Mouse (Mus musculus) MEL (cell line): ENCODE measurements around the gene Gm45337. TPM values are rescaled to one million over a fixed set of nuclear protein-coding genes. Genes with fewer than 3 reads are reported as not detected.
"Not testable (repeated sequence)": the region's sequence is repeated elsewhere in the genome, so short reads cannot be mapped to it uniquely, and the experiment has no call there.

ENCODE experiments used
- DNase-seq: peaks from one replicate; pipeline ENCODE4 v3.0.0; 2011; ENCODE audit warnings: low read depth, low spot score
- H3K27ac ChIP-seq: 2 replicates; pipeline ENCODE4 v1.5.1; 2012; ENCODE audit warnings: low read depth, mild to moderate bottlenecking, control low read depth, low read length, moderate library complexity; ENCODE audit not compliant: control insufficient read depth
- H3K27me3 ChIP-seq, 2 experiments: fragments of 150-350 bp in 1 of 2; sonication (generic) in 1 of 2; 2 replicates each; pipeline ENCODE4 v1.6.1; 2012; ENCODE audit warnings: low read length in 2 of 2, mild to moderate bottlenecking in 2 of 2, improper control_type of control experiment in 1 of 2, moderate library complexity in 1 of 2; ENCODE audit not compliant: insufficient read depth in 2 of 2, control insufficient read depth in 1 of 2
- H3K36me3 ChIP-seq, 2 experiments: 2 replicates each; pipeline ENCODE4 v1.6.1; 2012 to 2014; ENCODE audit warnings: low read length in 2 of 2, improper control_type of control experiment in 1 of 2, inconsistent platforms in 1 of 2, mild to moderate bottlenecking in 1 of 2; ENCODE audit not compliant: insufficient read depth in 2 of 2, control insufficient read depth in 1 of 2
- H3K4me1 ChIP-seq, 2 experiments: fragments of 150-350 bp in 1 of 2; sonication (generic) in 1 of 2; 2 replicates each; pipeline ENCODE4 v1.6.1; 2012; ENCODE audit warnings: low read length in 2 of 2, improper control_type of control experiment in 1 of 2, mild to moderate bottlenecking in 1 of 2; ENCODE audit not compliant: insufficient read depth in 2 of 2, control insufficient read depth in 1 of 2
- H3K4me3 ChIP-seq, 2 experiments: fragments of 150-350 bp in 1 of 2; sonication (generic) in 1 of 2; 2 replicates each; pipeline ENCODE4 v1.5.1; 2012; ENCODE audit warnings: low read depth in 2 of 2, low read length in 2 of 2, mild to moderate bottlenecking in 2 of 2, moderate library complexity in 2 of 2, control low read depth in 1 of 2, improper control_type of control experiment in 1 of 2; ENCODE audit not compliant: control insufficient read depth in 1 of 2, insufficient read depth in 1 of 2
- H3K79me2 ChIP-seq: 2 replicates; pipeline ENCODE4 v1.6.1; 2012; ENCODE audit warnings: mild to moderate bottlenecking, low read length, moderate library complexity; ENCODE audit not compliant: control insufficient read depth, poor library complexity, insufficient read depth
- H3K9ac ChIP-seq: 2 replicates; pipeline ENCODE4 v1.6.1; 2012; ENCODE audit warnings: low read depth, mild to moderate bottlenecking, control low read depth, low read length, moderate library complexity; ENCODE audit not compliant: control insufficient read depth, poor library complexity, severe bottlenecking
- H3K9me3 ChIP-seq: fragments of 150-350 bp; sonication (generic); replicated peaks from 2 replicates; pipeline ENCODE4 v1.6.1; 2012; ENCODE audit warnings: mild to moderate bottlenecking, low read length, improper control_type of control experiment, moderate library complexity; ENCODE audit not compliant: insufficient read depth
- BHLHE40 ChIP-seq: IDR thresholded peaks from 2 replicates; pipeline ENCODE4 v1.6.1; 2012; ENCODE audit warnings: low read depth, mild to moderate bottlenecking, inconsistent platforms, low read length, improper control_type of control experiment, borderline replicate concordance
- CHD1 ChIP-seq: IDR thresholded peaks from 2 replicates; pipeline ENCODE4 v1.6.1; 2012; ENCODE audit warnings: low read depth, mild to moderate bottlenecking, inconsistent platforms, low read length, improper control_type of control experiment
- ETS1 ChIP-seq: IDR thresholded peaks from 2 replicates; pipeline ENCODE4 v1.6.1; 2012; ENCODE audit warnings: low read depth, mild to moderate bottlenecking, inconsistent platforms, low read length, improper control_type of control experiment, moderate library complexity
- GABPA ChIP-seq: IDR thresholded peaks from 2 replicates; pipeline ENCODE4 v1.6.1; 2012; ENCODE audit warnings: low read depth, mild to moderate bottlenecking, inconsistent platforms, low read length, improper control_type of control experiment, moderate library complexity
- KAT2A ChIP-seq: conservative IDR thresholded peaks from 2 replicates; pipeline ENCODE4 v1.6.1; 2012; ENCODE audit warnings: low read depth, low read length, improper control_type of control experiment, inconsistent platforms
- MAFK ChIP-seq: IDR thresholded peaks from 2 replicates; pipeline ENCODE4 v1.6.1; 2011; ENCODE audit warnings: low read depth, mild to moderate bottlenecking, low read length, improper control_type of control experiment, borderline replicate concordance
- MAX ChIP-seq: IDR thresholded peaks from 2 replicates; pipeline ENCODE4 v1.6.1; 2011; ENCODE audit warnings: low read length, improper control_type of control experiment
- MAZ ChIP-seq: IDR thresholded peaks from 2 replicates; pipeline ENCODE4 v1.6.1; 2012; ENCODE audit warnings: low read depth, mild to moderate bottlenecking, inconsistent platforms, low read length, improper control_type of control experiment
- MEF2A ChIP-seq: IDR thresholded peaks from 2 replicates; pipeline ENCODE4 v1.6.1; 2014; ENCODE audit warnings: low read depth, mild to moderate bottlenecking, inconsistent platforms, low read length, improper control_type of control experiment; ENCODE audit not compliant: poor library complexity, insufficient replicate concordance, severe bottlenecking; ENCODE audit errors: extremely low read depth
- MXI1 ChIP-seq: IDR thresholded peaks from 2 replicates; pipeline ENCODE4 v1.6.1; 2011; ENCODE audit warnings: mild to moderate bottlenecking, low read depth, low read length, improper control_type of control experiment
- MYC ChIP-seq: IDR thresholded peaks from 2 replicates; pipeline ENCODE4 v1.6.1; 2011; ENCODE audit warnings: low read depth, mild to moderate bottlenecking, low read length, improper control_type of control experiment, moderate library complexity
- NELFE ChIP-seq: IDR thresholded peaks from 2 replicates; pipeline ENCODE4 v1.6.1; 2011; ENCODE audit warnings: low read depth, low read length, improper control_type of control experiment
- POLR2A ChIP-seq, 2 experiments: IDR thresholded peaks; 2 replicates each; pipeline ENCODE4 v1.6.1; 2011 to 2012; ENCODE audit warnings: low read length in 2 of 2, mild to moderate bottlenecking in 2 of 2, control low read depth in 1 of 2, improper control_type of control experiment in 1 of 2, low read depth in 1 of 2, moderate library complexity in 1 of 2; ENCODE audit not compliant: control insufficient read depth in 1 of 2, insufficient read depth in 1 of 2, poor library complexity in 1 of 2
- TAL1 ChIP-seq: IDR thresholded peaks from 2 replicates; pipeline ENCODE4 v1.6.1; 2012; ENCODE audit warnings: mild to moderate bottlenecking, inconsistent platforms, low read length, moderate library complexity, mixed read lengths
- TCF12 ChIP-seq: IDR thresholded peaks from 2 replicates; pipeline ENCODE4 v1.6.1; 2014; ENCODE audit warnings: low read depth, mild to moderate bottlenecking, inconsistent platforms, low read length, improper control_type of control experiment, moderate library complexity
- UBTF ChIP-seq: IDR thresholded peaks from 2 replicates; pipeline ENCODE4 v1.6.1; 2012; ENCODE audit warnings: low read depth, mild to moderate bottlenecking, inconsistent platforms, low read length, improper control_type of control experiment, moderate library complexity, borderline replicate concordance; ENCODE audit not compliant: insufficient read depth
- ZC3H11A ChIP-seq: IDR thresholded peaks from 2 replicates; pipeline ENCODE4 v1.6.1; 2012; ENCODE audit warnings: low read depth, mild to moderate bottlenecking, inconsistent platforms, low read length, improper control_type of control experiment
- ZKSCAN1 ChIP-seq: IDR thresholded peaks from 2 replicates; pipeline ENCODE4 v1.6.1; 2012; ENCODE audit warnings: low read depth, mild to moderate bottlenecking, inconsistent platforms, low read length, improper control_type of control experiment, moderate library complexity
- ZNF384 ChIP-seq: IDR thresholded peaks from 2 replicates; pipeline ENCODE4 v1.6.1; 2012; ENCODE audit warnings: low read depth, mild to moderate bottlenecking, inconsistent platforms, low read length, improper control_type of control experiment
- polyA plus RNA-seq, 2 experiments: library from polyadenylated mRNA; stranded (reverse) in 1 of 2; unstranded in 1 of 2; fragments of >175 nt in 1 of 2; fragments of >200 nt in 1 of 2; gene quantifications; 2 replicates each; pipeline versions ENCODE4 v1.2.1 to v1.2.4; 2012; ENCODE audit warnings: low replicate concordance in 2 of 2, low read depth in 1 of 2; ENCODE audit not compliant: insufficient read length in 2 of 2, insufficient read depth in 1 of 2, missing spikeins in 1 of 2
- total RNA-seq: library from RNA; depleted of rRNA; stranded (reverse); fragments of 300-350 nt; gene quantifications from 2 replicates; pipeline ENCODE4 v1.2.3, GENCODE M21; 2012

Gene Gm45337
- total and polyA plus RNA-seq, 3 experiments: not detected

- not testable (repeated sequence) for H3K4me3 ChIP-seq, H3K27ac ChIP-seq, DNase-seq, H3K79me2 ChIP-seq, H3K9ac ChIP-seq, H3K9me3 ChIP-seq, H3K36me3 ChIP-seq, H3K27me3 ChIP-seq, H3K4me1 ChIP-seq
Measured at GRCm38 (mm10) chr7:142157013-142157412, 12.6 kb upstream of the Gm45337 start, which contains the start of gene Gm29735. Gene Gm29735, minus strand, starts transcription at chr7:142157113.

GRCm38 (mm10) chr7:142155308-142155707, 10.9 kb upstream of the Gm45337 start:
- H3K4me3 ChIP-seq: no peak overlapping the region

DNA sequence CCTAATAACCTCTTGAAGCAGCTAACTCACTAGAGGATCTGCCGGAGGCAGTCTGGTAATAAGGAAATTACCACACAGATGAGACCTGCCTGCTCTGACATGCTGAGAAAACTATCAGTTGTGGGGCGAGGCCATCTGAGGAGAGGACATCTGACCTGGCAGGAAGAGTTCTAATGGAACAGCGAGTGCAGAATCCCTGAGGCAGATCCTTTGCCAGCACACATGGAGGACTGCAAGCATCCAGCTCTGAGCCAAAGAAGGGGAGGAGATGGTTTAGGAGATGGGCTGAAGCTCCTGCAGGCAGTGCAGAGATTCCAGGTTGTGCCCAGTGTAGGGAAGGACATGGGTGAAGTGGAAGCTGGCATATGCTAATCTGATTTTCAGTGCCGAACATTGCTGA, 7.8 kb upstream of the Gm45337 start:
- Histone ChIP-seq H3K27me3 (no peaks in the 10 kb centered on the region; a peak in 1 of 4 replicates), H3K4me1 (no peaks in the 10 kb centered on the region), H3K9ac (no peak overlapping the region), H3K36me3 (no peaks in the 10 kb centered on the region), H3K79me2 (no peaks in the 10 kb centered on the region), H3K9me3 (no peaks in the 10 kb centered on the region), H3K27ac (no peak overlapping the region), H3K4me3 (no peak overlapping the region)
- TF ChIP-seq NELFE (no peak), TCF12 (no peak), MAFK (no peak), GABPA (no peak), TAL1 (no peak)
- no peak for DNase-seq

More at GRCm38 (mm10) chr7:142155308-142155707, 10.9 kb upstream of the Gm45337 start:
- H3K79me2 ChIP-seq: no peaks in the 10 kb centered on the region
- H3K36me3 ChIP-seq: no peaks in the 10 kb centered on the region
- H3K4me1 ChIP-seq: no peaks in the 10 kb centered on the region
- no peak overlapping the region for H3K9ac ChIP-seq
- H3K9me3 ChIP-seq: no peaks in the 10 kb centered on the region
- H3K27ac ChIP-seq: no peak overlapping the region
- peak; percentile 19 for DNase-seq
- TF ChIP-seq MEF2A (no peak), ZC3H11A (no peak), UBTF (no peak), CHD1 (no peak), POLR2A (IDR thresholded peaks at IDR 0.05; ENCODE audit: control insufficient read depth in 1 of 2, insufficient read depth in 1 of 2, low read depth in 1 of 2, low read length in 2 of 2, poor library complexity in 1 of 2) (no peak), BHLHE40 (no peak), MAZ (no peak), KAT2A (no peak), ZNF384 (no peak), TAL1 (no peak), MXI1 (no peak), GABPA (no peak), MAX (no peak), MAFK (no peak), ETS1 (no peak), MYC (no peak), ZKSCAN1 (no peak)
- H3K27me3 ChIP-seq: no peaks in the 10 kb centered on the region; a peak in 1 of 4 replicates
